Mouse (Mus musculus) olfactory bulb, adult 2 months (tissue): ENCODE data around the gene Mier2. TPM values are rescaled to one million over a fixed set of nuclear protein-coding genes. Genes with fewer than 3 reads are reported as not detected.

Experiments
- H3K27ac ChIP-seq: fragments of 200-500 bp; 2 replicates; pipeline ENCODE4 v1.5.1; 2012; ENCODE audit warnings: low read depth, low read length; ENCODE audit not compliant: insufficient read depth
- H3K4me1 ChIP-seq: fragments of 200-500 bp; 2 replicates; pipeline ENCODE4 v1.6.1; 2012; ENCODE audit warnings: low read length; ENCODE audit not compliant: control insufficient read depth, insufficient read depth
- H3K4me3 ChIP-seq: fragments of 200-500 bp; 2 replicates; pipeline ENCODE4 v1.5.1; 2012; ENCODE audit warnings: mild to moderate bottlenecking, low read depth, low read length, moderate library complexity; ENCODE audit not compliant: insufficient read depth
- CTCF ChIP-seq: fragments of 200-500 bp; IDR thresholded peaks from 2 replicates; pipeline ENCODE4 v1.5.1; 2012; ENCODE audit warnings: low read depth, mild to moderate bottlenecking, low read length, moderate library complexity; ENCODE audit not compliant: insufficient read depth
- POLR2A ChIP-seq: fragments of 200-500 bp; IDR thresholded peaks from 2 replicates; pipeline ENCODE4 v1.6.1; 2012; ENCODE audit warnings: mild to moderate bottlenecking, low read depth, low read length, moderate library complexity; ENCODE audit not compliant: insufficient read depth
- WGBS: fragments of 180-500 bp; shearing (Covaris S2); methylation state at CpG from one replicate; pipeline ENCODE4 v1.1.7; 2018; 5-methylcytosine and 5-hydroxymethylcytosine counted together
- polyA plus RNA-seq: library from polyadenylated mRNA; stranded (reverse); fragments of >200 nt; gene quantifications from 2 replicates; pipeline ENCODE4 v1.2.4, GENCODE M21; 2012; ENCODE audit warnings: low replicate concordance; ENCODE audit not compliant: missing spikeins, insufficient read depth, insufficient read length

Mier2 gene
- polyA plus RNA-seq, 1 experiment, result not detected

GRCm38 (mm10) chr10:79557496-79557895 is 2.5 kb upstream of the Mier2 start:
- Histone ChIP-seq H3K4me3 (no peak overlapping the region), H3K4me1 (peaks cover 22% of the 10 kb centered on the region), H3K27ac (no peak overlapping the region)
- TF ChIP-seq POLR2A, result no peak
- no peak for TF ChIP-seq CTCF
- WGBS, result 96% methylated on average over 5 of the region's 5 CpGs

GRCm38 (mm10) chr10:79556951-79557350 is 2.0 kb upstream of the Mier2 start:
- TF ChIP-seq CTCF, result no peak
- no peak for TF ChIP-seq POLR2A
- 89% methylated on average over 5 of the region's 5 CpGs for WGBS
- no peak overlapping the region for H3K4me3 ChIP-seq
- no peak overlapping the region for H3K27ac ChIP-seq
- H3K4me1 ChIP-seq, result peaks cover 26% of the 10 kb centered on the region

DNA sequence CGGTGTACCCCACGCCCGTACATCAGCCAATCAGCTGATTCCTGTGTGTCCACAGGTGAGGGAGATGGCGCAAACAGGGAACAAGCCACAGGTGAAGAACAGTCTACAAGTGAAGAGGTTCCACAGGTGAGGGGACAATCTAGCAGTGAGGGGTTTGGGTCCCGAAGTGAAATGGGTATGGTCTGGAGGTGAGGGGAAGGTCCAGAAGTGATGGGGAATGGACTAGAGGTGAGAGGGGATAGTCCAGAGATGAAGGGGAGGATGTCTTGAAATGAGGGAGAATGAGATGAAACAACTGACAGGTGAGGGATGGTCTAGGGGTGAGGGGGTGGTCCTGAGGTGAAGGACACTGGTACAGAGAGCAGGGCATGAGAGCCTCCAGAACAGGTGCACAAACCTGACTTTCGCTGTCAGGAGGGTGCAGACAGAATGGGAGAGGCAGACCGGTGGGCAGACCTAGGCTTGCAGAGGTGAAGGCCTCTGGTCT is 282 bp upstream of the Mier2 start:
- 27% methylated on average over 7 of the region's 7 CpGs for WGBS
- H3K4me3 ChIP-seq, result peak overlapping the region; percentile 79
- peaks cover 28% of the 10 kb centered on the region for H3K4me1 ChIP-seq
- no peak for TF ChIP-seq POLR2A
- H3K27ac ChIP-seq, result no peak overlapping the region

GRCm38 (mm10) chr10:79553691-79554090 is 1.3 kb downstream of the Mier2 start:
- TF ChIP-seq CTCF, result no peak
- TF ChIP-seq POLR2A, result no peak

DNA sequence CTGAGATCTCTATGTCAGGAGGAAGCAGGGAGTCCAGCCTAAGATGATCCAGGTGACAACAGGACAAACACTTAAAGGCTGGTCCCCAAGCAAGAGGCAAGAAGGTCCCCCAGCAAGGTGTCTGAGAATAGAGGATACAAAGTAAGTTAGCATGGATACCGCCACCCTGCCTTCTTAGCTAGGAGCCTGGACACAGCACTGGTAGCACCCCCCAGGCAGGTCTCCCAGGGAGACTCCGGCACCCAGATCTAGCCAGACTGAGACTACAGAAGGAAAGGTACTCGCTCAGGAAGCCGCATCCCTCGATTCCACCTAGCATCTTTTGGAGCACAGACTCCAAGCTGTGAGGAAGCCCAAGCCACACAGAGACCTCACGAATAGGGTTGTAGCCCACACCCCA is 1.8 kb downstream of the Mier2 start:
- peak overlapping the region; percentile 79; the same call in 1 of the 2 replicates for H3K4me3 ChIP-seq
- no peak for TF ChIP-seq POLR2A
- TF ChIP-seq CTCF, result no peak
- WGBS, result 88% methylated on average over 6 of the region's 6 CpGs
- peaks cover 28% of the 10 kb centered on the region for H3K4me1 ChIP-seq
- H3K27ac ChIP-seq, result no peak overlapping the region

More at GRCm38 (mm10) chr10:79553691-79554090, 1.3 kb downstream of the Mier2 start:
- WGBS, result 34% methylated on average over 10 of the region's 10 CpGs
- H3K4me1 ChIP-seq, result peaks cover 28% of the 10 kb centered on the region
- H3K4me3 ChIP-seq, result peak overlapping the region; percentile 79
- no peak overlapping the region for H3K27ac ChIP-seq

DNA sequence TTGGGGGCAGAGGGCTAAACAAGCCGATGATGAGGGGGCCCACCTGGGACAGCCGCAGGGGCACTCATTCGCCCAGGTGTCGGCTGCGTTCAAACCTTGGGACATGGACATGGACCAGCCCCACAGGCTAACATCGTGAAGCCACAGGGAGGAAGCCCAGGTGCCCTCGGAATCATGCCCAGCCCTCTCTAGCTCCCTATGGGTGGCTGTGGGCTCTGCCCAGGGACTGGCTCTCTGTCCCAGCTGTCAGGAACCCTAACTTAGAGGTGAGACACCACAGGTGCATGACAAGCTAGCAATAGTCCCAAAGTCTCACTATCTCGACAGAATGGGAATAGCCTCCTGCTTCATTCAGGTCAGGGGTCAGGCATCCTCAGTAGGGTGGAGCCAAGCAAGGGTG is 2.5 kb downstream of the Mier2 start:
- WGBS, result 94% methylated on average over 8 of the region's 8 CpGs
- H3K4me3 ChIP-seq, result no peak overlapping the region
- TF ChIP-seq POLR2A, result no peak
- no peak for TF ChIP-seq CTCF
- no peak overlapping the region for H3K27ac ChIP-seq
- H3K4me1 ChIP-seq, result peaks cover 28% of the 10 kb centered on the region

DNA sequence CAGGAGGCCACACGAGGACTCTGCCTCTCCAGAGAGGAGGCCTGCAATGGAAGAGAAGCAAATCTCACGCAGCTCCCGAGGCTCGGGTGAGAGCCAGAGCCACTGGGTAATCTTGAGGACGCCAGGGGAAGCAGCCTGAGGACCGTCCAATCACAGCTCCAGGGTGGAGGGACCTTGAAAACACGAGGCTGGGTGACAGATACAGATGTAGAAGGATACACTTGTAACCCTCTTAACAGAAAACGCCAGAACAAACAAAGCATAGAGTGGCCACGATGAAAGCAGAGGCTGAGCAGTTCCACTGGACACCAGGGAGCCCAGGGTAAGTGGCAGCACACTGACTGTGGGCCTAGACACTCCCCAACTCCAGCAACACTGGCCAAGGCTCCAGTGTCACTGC is 4.6 kb downstream of the Mier2 start:
- peaks cover 25% of the 10 kb centered on the region for H3K4me1 ChIP-seq
- TF ChIP-seq POLR2A, result no peak
- no peak overlapping the region for H3K27ac ChIP-seq
- WGBS, result 82% methylated on average over 9 of the region's 9 CpGs
- no peak overlapping the region for H3K4me3 ChIP-seq

GRCm38 (mm10) chr10:79548971-79549723 is 5.9 kb downstream of the Mier2 start:
- TF ChIP-seq POLR2A, result no peak
- TF ChIP-seq CTCF, result no peak
- H3K4me1 ChIP-seq, result peaks cover 21% of the 10 kb centered on the region
- H3K4me3 ChIP-seq, result no peak overlapping the region
- WGBS, result 94% methylated on average over 18 of the region's 18 CpGs
- no peak overlapping the region for H3K27ac ChIP-seq

DNA sequence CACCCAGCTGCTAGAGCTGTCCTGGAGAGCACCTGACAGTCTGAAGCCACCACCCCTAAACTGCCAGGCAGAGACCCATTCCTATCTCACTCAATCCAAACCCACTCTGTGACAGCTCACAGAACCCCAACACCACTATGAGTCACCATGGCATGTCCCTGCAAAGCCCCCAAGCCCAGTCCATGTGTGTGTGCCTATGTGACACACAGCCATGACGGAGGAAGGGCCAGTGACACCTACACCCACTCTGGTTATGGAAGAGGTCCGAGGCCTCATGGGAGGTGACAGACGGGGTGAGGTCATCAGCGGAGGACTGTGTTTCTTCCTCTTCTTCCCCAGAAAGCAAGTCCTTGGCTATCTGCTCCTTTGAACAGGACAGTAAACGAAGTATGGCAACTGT is 6.5 kb downstream of the Mier2 start:
- no peak overlapping the region for H3K27ac ChIP-seq
- WGBS, result 91% methylated on average over 5 of the region's 5 CpGs
- peaks cover 16% of the 10 kb centered on the region for H3K4me1 ChIP-seq

DNA sequence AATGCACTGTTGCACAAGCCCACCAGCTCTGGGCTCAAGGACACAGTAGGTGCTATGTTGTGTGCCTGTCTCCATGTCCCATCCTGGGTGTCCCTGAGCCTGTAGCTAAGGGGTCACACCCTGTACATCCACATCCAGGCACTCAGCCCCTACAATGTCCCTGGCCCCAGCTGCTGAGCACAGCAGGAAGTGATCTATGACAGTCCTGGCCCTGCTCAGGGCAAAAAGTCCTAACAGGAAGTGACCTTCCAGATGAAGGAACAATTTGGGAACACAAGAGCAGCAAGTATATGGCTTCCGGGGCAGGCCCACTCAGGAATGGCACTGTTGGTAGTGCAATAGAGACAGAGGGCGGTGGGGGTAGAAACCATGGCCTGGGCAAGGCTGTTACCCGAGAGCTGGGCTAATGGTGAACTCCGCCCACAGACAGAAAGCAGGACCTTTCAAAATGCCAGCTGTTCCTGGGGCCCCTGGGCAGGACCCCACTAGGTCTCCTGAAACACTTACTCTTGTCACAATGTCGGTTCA is 7.8 kb downstream of the Mier2 start:
- Histone ChIP-seq H3K4me1 (peaks cover 4% of the 10 kb centered on the region), H3K4me3 (no peak overlapping the region), H3K27ac (no peak overlapping the region)
- WGBS, result 87% methylated on average over 5 of the region's 5 CpGs
- no peak for TF ChIP-seq CTCF
- TF ChIP-seq POLR2A, result no peak

More for the DNA sequence above, 6.5 kb downstream of the Mier2 start:
- TF ChIP-seq CTCF (no peak), POLR2A (no peak)
- no peak overlapping the region for H3K4me3 ChIP-seq
